Mouse (Mus musculus) testis, adult 2 months (tissue): Measurements from ENCODE around the gene Ankle1.

Experiments
- CTCF ChIP-seq: fragments of 200-500 bp; IDR thresholded peaks from 2 replicates; pipeline ENCODE4 v1.5.1; 2012; ENCODE audit warnings: low read depth, mild to moderate bottlenecking, inconsistent platforms, low read length, moderate library complexity; ENCODE audit not compliant: control insufficient read depth, insufficient read depth, insufficient replicate concordance
- POLR2A ChIP-seq: fragments of 200-500 bp; IDR thresholded peaks from 2 replicates; pipeline ENCODE4 v1.6.1; 2012; ENCODE audit warnings: low read depth, mild to moderate bottlenecking, inconsistent platforms, low read length, moderate library complexity; ENCODE audit not compliant: control insufficient read depth

- TF ChIP-seq POLR2A (no peak), CTCF (no peak)
Measured at GRCm38 (mm10) chr8:71381971-71382961, 23.5 kb upstream of the Ankle1 start.
